Mouse (Mus musculus) heart, adult 18-20 months (tissue): ENCODE results near the gene Lpar5. TPM values are rescaled to one million over a fixed set of nuclear protein-coding genes. Genes with fewer than 3 reads are reported as not detected.

Source experiments
- DNase-seq, 2 experiments: peaks; one replicate each; pipeline ENCODE4 v3.0.0; 2021 to 2022; ENCODE audit warnings: mixed read lengths in 1 of 2
- total RNA-seq, 2 experiments: library from RNA; stranded (reverse); gene quantifications; 2 replicates each; pipeline ENCODE4 v1.2.3; 2021

Lpar5 gene
- total RNA-seq, 2 experiments from 2014 or later = 0.25 to 0.62 TPM

- peak; percentile 66 to 77 for DNase-seq
Observed at GRCm38 (mm10) chr6:125084424-125084823, 16.7 kb downstream of the Lpar5 start.

GRCm38 (mm10) chr6:125087937-125088336, 20.2 kb downstream of the Lpar5 start:
- DNase-seq = no peak

GRCm38 (mm10) chr6:125088561-125089321, 21.0 kb downstream of the Lpar5 start:
- peak; percentile 81 to 88 for DNase-seq

- DNase-seq = peak; percentile 76 to 90
Observed at GRCm38 (mm10) chr6:125089521-125090321, 22.0 kb downstream of the Lpar5 start.

- no peak for DNase-seq
Observed at GRCm38 (mm10) chr6:125090341-125091085, 22.8 kb downstream of the Lpar5 start.

- DNase-seq = no peak
Observed at GRCm38 (mm10) chr6:125092372-125092771, 24.7 kb downstream of the Lpar5 start.

- DNase-seq = no peak
Observed at GRCm38 (mm10) chr6:125094843-125095242, 27.1 kb downstream of the Lpar5 start.

DNA sequence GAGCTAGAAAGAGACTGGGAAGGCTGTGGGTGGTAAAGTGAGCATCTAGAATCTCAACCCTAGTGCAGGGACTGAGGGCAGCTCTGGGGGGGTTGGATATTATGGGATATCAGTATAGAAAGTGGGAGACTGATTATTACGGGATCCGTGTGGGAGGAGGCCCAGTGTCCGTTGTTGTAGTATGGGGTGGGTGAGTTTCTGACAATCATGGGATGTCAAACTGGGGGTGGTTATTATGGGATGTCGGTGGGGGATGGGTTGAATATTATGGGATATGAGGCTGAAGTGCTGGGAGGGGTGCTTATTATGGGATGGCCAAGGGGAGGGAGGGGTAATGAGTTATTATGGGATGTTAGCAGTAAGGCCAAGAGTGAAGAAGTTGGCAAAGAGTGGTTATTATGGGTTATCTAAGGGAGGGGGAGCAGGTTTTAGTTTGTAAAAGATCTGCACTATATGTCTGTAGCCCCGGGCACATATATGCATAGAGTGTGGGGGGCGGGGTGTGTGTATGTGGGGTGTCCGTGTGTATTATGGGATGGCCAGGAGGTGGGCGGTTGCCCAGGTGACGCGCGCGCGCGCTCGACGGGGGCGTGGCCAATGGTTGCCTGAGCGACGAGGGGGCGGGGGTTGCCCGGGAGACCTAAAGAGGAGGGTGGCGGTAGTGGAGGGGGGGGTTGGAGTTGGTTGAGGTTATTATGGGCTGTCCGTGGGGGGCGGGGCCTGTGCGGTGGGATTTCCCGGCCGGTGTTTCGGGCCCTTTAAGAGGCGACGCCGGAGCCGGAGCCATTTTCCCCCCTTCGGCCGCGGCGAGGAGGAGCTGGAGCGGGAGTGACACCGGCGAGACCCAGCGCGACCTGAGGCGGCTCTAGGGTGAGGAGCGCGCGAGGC, 27.9 kb downstream of the Lpar5 start, which contains the start of gene Chd4:
Gene Chd4 (plus strand): TSS at position 591 of the 888 bp plus-strand sequence.
- DNase-seq = peak; percentile 90 to 93

DNA sequence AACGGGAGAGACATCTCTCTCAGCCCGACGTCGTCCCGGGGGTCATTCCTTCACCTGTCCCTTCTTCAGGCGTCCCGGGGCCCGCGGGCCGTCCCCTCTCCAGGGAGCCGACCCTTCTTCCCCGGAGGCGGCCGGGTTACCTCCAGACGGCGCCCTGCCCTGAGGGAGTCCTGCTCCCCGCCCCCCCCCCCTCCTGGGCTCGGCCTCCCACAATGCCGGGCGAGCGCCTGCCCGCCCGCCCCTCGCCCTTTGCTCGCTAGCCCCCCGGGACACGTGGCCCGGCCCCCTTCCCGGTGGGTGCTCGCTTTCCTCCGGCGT, 28.5 kb downstream of the Lpar5 start:
- no peak for DNase-seq

DNA sequence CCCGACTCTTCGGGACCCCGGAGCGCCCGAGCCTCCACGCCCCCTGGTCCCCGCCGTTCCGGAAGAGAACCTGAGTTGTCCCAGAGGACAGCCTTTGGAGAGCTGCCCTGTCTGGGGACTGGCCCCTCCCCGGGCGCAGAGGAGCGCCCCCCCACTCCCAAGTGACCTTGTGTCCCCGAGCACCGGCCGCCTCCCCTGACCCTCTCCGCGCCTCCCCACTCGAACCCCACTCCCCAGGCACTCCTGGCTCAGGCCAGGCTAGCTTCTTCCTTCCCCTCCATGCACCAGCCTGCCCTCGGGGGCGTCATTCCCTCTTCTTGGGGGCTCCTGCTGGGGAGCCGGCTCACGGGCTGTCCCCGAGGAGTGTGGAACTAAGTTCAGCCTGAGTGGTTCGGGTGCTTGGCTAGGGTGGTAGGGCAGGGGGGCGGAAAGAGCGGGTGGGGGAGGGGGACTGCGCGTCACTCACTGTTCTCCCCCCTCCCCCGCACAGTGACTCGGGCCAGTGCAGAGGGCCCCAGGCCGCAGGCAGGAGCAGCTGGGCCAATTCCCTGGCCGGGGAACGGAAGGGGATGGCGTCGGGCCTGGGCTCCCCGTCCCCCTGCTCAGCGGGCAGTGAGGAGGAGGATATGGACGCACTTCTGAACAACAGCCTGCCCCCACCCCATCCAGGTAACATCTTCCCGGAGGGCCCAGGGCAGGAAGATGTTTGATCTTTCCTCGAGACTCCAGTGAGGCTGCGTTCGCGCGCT, 29.1 kb downstream of the Lpar5 start:
- DNase-seq = peak; percentile 76 to 77

DNA sequence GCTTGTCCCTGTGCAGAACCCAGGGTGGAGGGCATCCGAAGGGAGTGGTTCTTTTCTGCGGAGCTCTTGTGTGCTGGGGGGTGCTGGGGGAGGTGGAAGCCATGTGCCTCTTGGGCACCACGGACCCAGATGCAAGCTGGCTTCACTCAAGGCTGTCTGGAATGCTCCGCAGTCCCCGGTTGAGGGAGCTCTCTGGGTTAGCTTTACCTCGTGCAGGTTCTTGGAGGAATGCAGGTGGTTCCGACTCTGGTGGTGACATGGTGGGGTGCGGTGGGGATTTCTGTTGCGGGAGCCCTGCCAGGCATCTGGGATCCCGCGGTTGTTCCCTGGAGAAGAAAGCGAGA, 29.6 kb downstream of the Lpar5 start:
- DNase-seq = no peak

DNA sequence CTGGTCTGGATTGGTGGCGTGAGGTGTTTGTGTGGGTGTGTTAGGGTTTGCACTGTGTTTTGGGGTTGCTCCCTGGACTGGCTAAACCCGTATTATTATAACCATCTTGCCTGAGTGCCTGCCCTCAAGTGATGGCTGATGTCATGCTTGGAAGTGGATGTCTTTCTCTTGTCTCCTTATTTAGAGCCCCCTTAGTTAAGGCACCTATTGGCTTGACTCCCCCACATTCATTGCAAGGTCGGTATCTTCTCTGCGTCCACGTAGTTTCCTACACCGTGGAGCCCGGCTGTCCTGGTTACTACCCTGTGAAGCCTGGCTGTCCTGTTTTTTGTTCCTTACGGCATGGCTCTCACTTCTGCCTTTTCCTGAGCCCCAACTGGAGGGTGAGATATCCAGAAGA, 30.2 kb downstream of the Lpar5 start:
- no peak for DNase-seq

- peak; percentile 29 to 44 for DNase-seq
Observed at GRCm38 (mm10) chr6:125098513-125098912, 30.8 kb downstream of the Lpar5 start.

DNA sequence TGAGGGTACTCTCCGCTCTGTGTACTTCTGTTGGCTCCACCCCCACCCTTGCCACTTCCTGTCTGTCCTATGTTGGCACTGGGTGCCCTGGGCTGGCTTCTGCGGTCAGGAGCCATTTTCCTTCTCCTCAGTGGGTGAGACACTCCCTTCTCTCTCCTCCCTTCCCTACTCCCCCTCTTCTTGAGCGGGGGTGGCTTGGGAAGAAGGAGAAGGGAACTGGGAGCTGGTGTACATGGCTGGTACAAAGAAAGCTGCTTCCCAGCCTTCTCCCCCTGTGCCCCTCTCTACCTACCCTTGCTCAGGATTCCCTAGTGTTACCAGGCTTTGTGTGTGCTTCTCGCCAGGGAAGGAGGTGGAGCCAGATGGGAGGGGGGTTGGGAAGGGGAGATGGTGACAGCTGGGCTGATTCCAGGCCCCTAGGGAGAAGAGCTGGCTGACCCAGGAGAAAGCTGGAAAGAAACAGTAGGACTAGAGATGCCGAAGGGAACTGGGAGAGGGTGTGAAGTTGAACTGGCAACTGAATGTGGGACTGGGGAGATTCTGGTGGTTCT, 31.8 kb downstream of the Lpar5 start:
- DNase-seq = peak; percentile 56 to 73

GRCm38 (mm10) chr6:125101444-125101843, 33.7 kb downstream of the Lpar5 start:
- DNase-seq = no peak

- DNase-seq = no peak
Observed at GRCm38 (mm10) chr6:125104223-125104622, 36.5 kb downstream of the Lpar5 start.

DNA sequence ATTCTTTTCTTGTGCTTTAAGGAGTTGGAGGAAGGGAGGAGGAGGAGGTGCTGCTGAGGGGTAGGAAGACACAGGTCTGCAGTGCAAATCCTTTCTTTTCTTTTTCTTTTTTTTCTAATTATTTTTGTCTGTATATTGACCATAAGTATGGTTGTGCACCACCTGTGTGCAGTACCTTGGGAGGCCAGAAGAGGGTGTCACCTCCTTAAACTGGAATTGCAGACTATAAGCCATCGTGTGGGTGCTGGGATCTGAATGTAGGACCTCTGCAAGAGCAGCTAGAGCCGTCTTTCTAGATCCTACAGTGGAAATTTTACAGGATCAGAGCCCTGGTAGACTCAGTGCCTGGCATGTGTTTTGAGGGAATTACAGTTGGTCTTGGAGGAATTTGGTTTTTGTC, 40.0 kb downstream of the Lpar5 start:
- no peak for DNase-seq

DNA sequence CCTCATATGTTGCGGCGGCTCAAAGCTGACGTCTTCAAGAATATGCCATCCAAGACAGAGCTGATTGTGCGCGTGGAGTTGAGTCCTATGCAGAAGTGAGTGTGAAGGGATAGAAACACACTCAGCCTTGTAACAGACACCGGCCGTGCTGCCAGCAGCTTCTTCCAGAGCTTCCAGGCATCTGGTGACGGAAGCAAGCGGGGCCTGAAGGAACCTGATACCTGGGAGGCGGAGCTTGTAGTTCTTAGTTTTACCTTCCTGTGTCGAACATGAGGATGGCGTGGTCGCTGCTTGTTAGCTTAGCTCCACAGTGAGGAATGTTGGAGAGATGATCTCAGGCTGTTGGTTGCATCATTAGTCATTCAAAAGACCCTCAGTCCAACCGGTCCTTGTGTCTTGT, 41.7 kb downstream of the Lpar5 start:
- DNase-seq = no peak

- DNase-seq = peak; percentile 29 to 54
Observed at GRCm38 (mm10) chr6:125110927-125111326, 43.2 kb downstream of the Lpar5 start.

- DNase-seq = no peak
Observed at GRCm38 (mm10) chr6:125112553-125112952, 44.8 kb downstream of the Lpar5 start.

DNA sequence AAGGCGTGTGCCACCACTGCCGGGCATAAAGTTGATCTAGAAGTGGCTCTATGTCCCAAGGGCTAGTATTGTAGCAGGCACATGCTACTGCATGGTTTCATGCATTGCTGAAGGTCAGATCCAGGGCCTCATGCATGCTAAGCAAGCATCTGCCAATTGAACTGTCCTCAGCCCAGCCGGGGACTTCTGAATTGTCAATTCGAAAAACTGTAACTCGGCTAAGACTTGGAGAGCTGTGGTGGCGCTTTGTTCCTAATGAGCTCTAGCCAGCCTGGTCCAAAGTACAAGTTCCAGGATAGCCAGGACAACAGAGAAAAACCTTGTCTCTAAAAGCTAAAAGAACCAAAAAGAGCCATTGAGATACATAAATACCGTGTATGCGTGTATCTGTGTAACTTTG, 51.7 kb downstream of the Lpar5 start:
- DNase-seq = no peak
